Mouse (Mus musculus): ENCODE data around the gene Plvap.

- TF ChIP-seq CTCF (IDR thresholded peaks at IDR 0.05; ENCODE audit: borderline replicate concordance, insufficient read depth, low read depth, low read length) (no peak), POLR2A (IDR thresholded peaks at IDR 0.05; ENCODE audit: borderline replicate concordance, insufficient read depth, low read length) (no peak)
These were observed at the start of gene Plvap for GRCm38 (mm10) chr8:71511644-71512043.
